Mouse (Mus musculus): ENCODE measurements around the gene Tbc1d8. TPM values are rescaled to one million over a fixed set of nuclear protein-coding genes. Genes with fewer than 3 reads are reported as not detected.

The Tbc1d8 gene
- polyA plus RNA-seq, 1 experiment from 2014 or later = 7.2 TPM

- 0 out of 2 replicates have a peak, but pooled peaks have one; percentile 9 for ATAC-seq (ENCODE audit: low read depth)
- no peak overlapping the region for H3K9ac ChIP-seq (ENCODE audit: low read depth, low read length)
- H3K4me3 ChIP-seq (ENCODE audit: low read depth, low read length) = no peak overlapping the region
- no peaks in the 10 kb centered on the region for H3K36me3 ChIP-seq (ENCODE audit: control insufficient read depth, insufficient read depth)
- H3K4me1 ChIP-seq (ENCODE audit: control insufficient read depth, low read depth, low read length) = no peaks in the 10 kb centered on the region
- no peak overlapping the region for H3K4me2 ChIP-seq (ENCODE audit: low read depth, low read length)
- no peak overlapping the region for H3K27ac ChIP-seq (ENCODE audit: low read length)
- 42% methylated on average over 5 of the region's 5 CpGs for WGBS (ENCODE audit: insufficient replicate concordance)
- no peaks in the 10 kb centered on the region for H3K9me3 ChIP-seq (replicated peaks; ENCODE audit: control insufficient read depth, low read length)
- H3K27me3 ChIP-seq (ENCODE audit: control insufficient read depth, insufficient read depth, low read depth, low read length) = no peaks in the 10 kb centered on the region
Measured at GRCm38 (mm10) chr1:39493165-39493564, 14.6 kb upstream of the Tbc1d8 start.

DNA sequence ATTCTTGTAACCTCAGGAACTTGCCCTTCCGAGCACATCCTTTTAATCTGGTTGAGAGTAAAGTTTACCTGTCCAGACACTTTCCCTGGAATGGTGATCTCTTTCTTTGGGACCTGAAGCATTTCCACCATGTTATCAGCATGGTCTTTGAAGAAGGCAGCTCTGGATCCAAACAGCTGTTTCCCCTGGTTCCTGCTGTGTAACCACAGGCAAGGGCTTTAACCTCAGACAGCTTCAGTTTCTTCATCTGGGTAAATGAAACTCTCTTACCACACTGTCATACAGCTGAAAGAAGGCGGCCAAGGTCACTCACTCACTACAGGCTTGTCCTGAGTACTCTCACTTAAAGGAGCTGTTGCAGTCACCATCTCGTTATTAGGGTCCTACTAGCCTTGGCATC is 8.8 kb upstream of the Tbc1d8 start:
- no peak overlapping the region for H3K4me2 ChIP-seq (ENCODE audit: low read depth, low read length)
- no peak for ATAC-seq (ENCODE audit: low read depth)
- H3K9me3 ChIP-seq (replicated peaks; ENCODE audit: control insufficient read depth, low read length) = no peaks in the 10 kb centered on the region
- no peak overlapping the region for H3K9ac ChIP-seq (ENCODE audit: low read depth, low read length)
- 0 out of 2 replicates have a peak overlapping the region, but pooled peaks have one; percentile 27 for H3K27ac ChIP-seq (ENCODE audit: low read length)
- no peaks in the 10 kb centered on the region for H3K27me3 ChIP-seq (ENCODE audit: control insufficient read depth, insufficient read depth, low read depth, low read length)
- no peak overlapping the region for H3K4me3 ChIP-seq (ENCODE audit: low read depth, low read length)
- no peaks in the 10 kb centered on the region for H3K36me3 ChIP-seq (ENCODE audit: control insufficient read depth, insufficient read depth)
- H3K4me1 ChIP-seq (ENCODE audit: control insufficient read depth, low read depth, low read length) = no peaks in the 10 kb centered on the region
- WGBS (ENCODE audit: insufficient replicate concordance) = 27% methylated on average over 3 of the region's 3 CpGs

DNA sequence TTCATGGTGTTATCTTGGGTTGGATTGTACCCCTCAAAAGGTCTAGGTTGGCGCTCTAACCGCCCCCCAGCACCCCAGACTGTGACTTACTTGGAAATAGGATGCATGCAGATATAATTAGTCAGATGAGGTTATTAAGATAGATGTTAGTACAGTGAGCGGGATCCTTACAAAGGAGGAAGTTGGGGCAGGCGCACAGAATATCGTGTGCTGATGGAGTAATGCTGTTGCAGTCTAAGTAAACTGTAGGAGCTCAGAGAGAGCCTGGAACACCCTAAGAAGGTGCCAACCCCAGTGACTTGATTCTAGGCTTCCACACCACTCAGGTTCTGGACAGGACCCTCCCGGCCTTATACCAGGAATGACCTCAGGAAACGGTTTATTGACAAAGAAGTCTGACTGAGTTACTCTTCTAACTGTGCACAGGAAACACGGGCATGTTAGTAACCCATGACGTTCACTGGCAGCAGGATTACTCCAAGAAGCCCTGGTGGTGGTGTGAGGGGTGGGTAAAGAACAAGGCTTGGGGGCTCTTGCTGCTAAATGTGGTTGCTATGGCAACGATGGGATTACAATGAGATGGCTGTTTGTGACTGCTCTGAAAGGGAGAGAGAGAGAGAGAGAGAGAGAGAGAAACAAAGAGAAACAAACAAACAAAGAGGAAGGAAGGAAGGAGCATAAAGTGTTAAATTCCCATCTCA is 3.7 kb upstream of the Tbc1d8 start:
- no peak for ATAC-seq (ENCODE audit: low read depth)
- H3K4me1 ChIP-seq (ENCODE audit: control insufficient read depth, low read depth, low read length) = peaks cover 16% of the 10 kb centered on the region
- no peaks in the 10 kb centered on the region for H3K36me3 ChIP-seq (ENCODE audit: control insufficient read depth, insufficient read depth)
- 25% methylated on average over 10 of the region's 10 CpGs for WGBS (ENCODE audit: insufficient replicate concordance)
- no peaks in the 10 kb centered on the region for H3K9me3 ChIP-seq (replicated peaks; ENCODE audit: control insufficient read depth, low read length)
- H3K4me3 ChIP-seq (ENCODE audit: low read depth, low read length) = no peak overlapping the region
- no peak overlapping the region for H3K4me2 ChIP-seq (ENCODE audit: low read depth, low read length)
- H3K9ac ChIP-seq (ENCODE audit: low read depth, low read length) = no peak overlapping the region
- peak overlapping the region; percentile 35; the same call in 1 of the 2 replicates for H3K27ac ChIP-seq (ENCODE audit: low read length)
- H3K27me3 ChIP-seq (ENCODE audit: control insufficient read depth, insufficient read depth, low read depth, low read length) = no peaks in the 10 kb centered on the region

- H3K9ac ChIP-seq (ENCODE audit: low read depth, low read length) = no peak overlapping the region
- no peaks in the 10 kb centered on the region for H3K9me3 ChIP-seq (replicated peaks; ENCODE audit: control insufficient read depth, low read length)
- H3K27me3 ChIP-seq (ENCODE audit: control insufficient read depth, insufficient read depth, low read depth, low read length) = no peaks in the 10 kb centered on the region
- 67% methylated on average over 5 of the region's 5 CpGs for WGBS (ENCODE audit: insufficient replicate concordance)
- no peaks in the 10 kb centered on the region; the same call in 1 of the 2 replicates for H3K36me3 ChIP-seq (ENCODE audit: control insufficient read depth, insufficient read depth)
- H3K4me2 ChIP-seq (ENCODE audit: low read depth, low read length) = peak overlapping the region; percentile 98; the same call in 1 of the 2 replicates
- peaks cover 28% of the 10 kb centered on the region for H3K4me1 ChIP-seq (ENCODE audit: control insufficient read depth, low read depth, low read length)
- no peak for ATAC-seq (ENCODE audit: low read depth)
- 0 out of 2 replicates have a peak overlapping the region, but pooled peaks have one; percentile 6 for H3K27ac ChIP-seq (ENCODE audit: low read length)
- H3K4me3 ChIP-seq (ENCODE audit: low read depth, low read length) = no peak overlapping the region
Measured at GRCm38 (mm10) chr1:39479254-39479653, 699 bp upstream of the Tbc1d8 start.

DNA sequence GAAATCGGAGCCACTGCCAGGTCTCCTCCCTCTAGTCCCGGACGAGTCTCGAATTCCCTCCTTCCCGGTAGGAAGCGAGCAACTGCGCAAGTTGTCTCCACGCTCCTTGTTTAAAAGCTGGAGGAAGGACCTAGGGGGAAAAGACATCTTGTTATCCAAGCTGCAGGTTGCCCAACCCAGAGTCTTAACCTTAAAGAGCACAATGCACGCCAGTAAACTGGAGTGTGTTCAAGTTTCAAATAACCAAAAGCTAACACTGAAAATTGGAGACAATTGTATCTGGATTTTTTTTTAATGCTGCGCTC is 293 bp upstream of the Tbc1d8 start:
- no peak for ATAC-seq (ENCODE audit: low read depth)
- H3K4me2 ChIP-seq (ENCODE audit: low read depth, low read length) = peak overlapping the region; percentile 98
- 7% methylated on average over 10 of the region's 10 CpGs for WGBS (ENCODE audit: insufficient replicate concordance)
- no peaks in the 10 kb centered on the region; the same call in 1 of the 2 replicates for H3K36me3 ChIP-seq (ENCODE audit: control insufficient read depth, insufficient read depth)
- peak overlapping the region; percentile 68; the same call in 1 of the 2 replicates for H3K27ac ChIP-seq (ENCODE audit: low read length)
- peak overlapping the region; percentile 82 for H3K4me3 ChIP-seq (ENCODE audit: low read depth, low read length)
- peak overlapping the region; percentile 53 for H3K9ac ChIP-seq (ENCODE audit: low read depth, low read length)
- peaks cover 28% of the 10 kb centered on the region for H3K4me1 ChIP-seq (ENCODE audit: control insufficient read depth, low read depth, low read length)
- no peaks in the 10 kb centered on the region for H3K27me3 ChIP-seq (ENCODE audit: control insufficient read depth, insufficient read depth, low read depth, low read length)
- no peaks in the 10 kb centered on the region for H3K9me3 ChIP-seq (replicated peaks; ENCODE audit: control insufficient read depth, low read length)

- Histone ChIP-seq H3K4me1 (ENCODE audit: control insufficient read depth, low read depth, low read length) (peaks cover 34% of the 10 kb centered on the region), H3K4me3 (ENCODE audit: low read depth, low read length) (peak overlapping the region; percentile 82), H3K9me3 (replicated peaks; ENCODE audit: control insufficient read depth, low read length) (no peaks in the 10 kb centered on the region), H3K9ac (ENCODE audit: low read depth, low read length) (0 out of 2 replicates have a peak overlapping the region, but pooled peaks have one; percentile 8), H3K27me3 (ENCODE audit: control insufficient read depth, insufficient read depth, low read depth, low read length) (no peaks in the 10 kb centered on the region), H3K27ac (ENCODE audit: low read length) (no peak overlapping the region), H3K4me2 (ENCODE audit: low read depth, low read length) (peak overlapping the region; percentile 98), H3K36me3 (ENCODE audit: control insufficient read depth, insufficient read depth) (no peaks in the 10 kb centered on the region; the same call in 1 of the 2 replicates)
- ATAC-seq (ENCODE audit: low read depth) = no peak
- WGBS (ENCODE audit: insufficient replicate concordance) = 58% methylated on average over 5 of the region's 5 CpGs
Measured at GRCm38 (mm10) chr1:39477064-39477463, 1.5 kb downstream of the Tbc1d8 start.

DNA sequence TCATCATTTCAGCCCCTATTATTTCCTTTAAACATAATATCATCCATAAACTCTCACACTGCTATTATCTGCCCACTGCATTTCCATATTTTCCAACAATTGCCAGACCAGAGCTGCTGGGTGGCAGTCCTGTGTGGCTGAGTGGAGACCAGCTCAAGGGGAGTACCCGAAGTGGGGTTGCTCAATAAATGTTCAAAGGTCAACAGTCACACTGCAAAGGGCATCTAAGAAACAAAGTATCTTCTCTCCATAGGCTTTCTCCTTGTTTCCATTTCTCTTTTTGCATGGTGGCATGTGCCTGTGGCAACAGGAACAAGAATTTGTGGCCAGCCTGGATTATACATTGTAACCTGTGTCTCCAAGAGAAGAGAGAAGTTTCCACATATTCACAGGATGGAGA is 2.2 kb downstream of the Tbc1d8 start:
- ATAC-seq (ENCODE audit: low read depth) = no peak
- 59% methylated on average over 1 of the region's 1 CpGs for WGBS (ENCODE audit: insufficient replicate concordance)
- H3K36me3 ChIP-seq (ENCODE audit: control insufficient read depth, insufficient read depth) = no peaks in the 10 kb centered on the region; the same call in 1 of the 2 replicates
- no peaks in the 10 kb centered on the region for H3K9me3 ChIP-seq (replicated peaks; ENCODE audit: control insufficient read depth, low read length)
- H3K9ac ChIP-seq (ENCODE audit: low read depth, low read length) = no peak overlapping the region
- H3K4me2 ChIP-seq (ENCODE audit: low read depth, low read length) = peak overlapping the region; percentile 98
- peaks cover 40% of the 10 kb centered on the region for H3K4me1 ChIP-seq (ENCODE audit: control insufficient read depth, low read depth, low read length)
- peak overlapping the region; percentile 82 for H3K4me3 ChIP-seq (ENCODE audit: low read depth, low read length)
- H3K27ac ChIP-seq (ENCODE audit: low read length) = no peak overlapping the region
- no peaks in the 10 kb centered on the region for H3K27me3 ChIP-seq (ENCODE audit: control insufficient read depth, insufficient read depth, low read depth, low read length)

- Histone ChIP-seq H3K4me1 (ENCODE audit: control insufficient read depth, low read depth, low read length) (peaks cover 45% of the 10 kb centered on the region), H3K27ac (ENCODE audit: low read length) (no peak overlapping the region), H3K27me3 (ENCODE audit: control insufficient read depth, insufficient read depth, low read depth, low read length) (no peaks in the 10 kb centered on the region), H3K9me3 (replicated peaks; ENCODE audit: control insufficient read depth, low read length) (0 out of 2 replicates have a peak, but pooled peaks cover 3% of the 10 kb centered on the region), H3K9ac (ENCODE audit: low read depth, low read length) (no peak overlapping the region), H3K36me3 (ENCODE audit: control insufficient read depth, insufficient read depth) (no peaks in the 10 kb centered on the region; the same call in 1 of the 2 replicates), H3K4me3 (ENCODE audit: low read depth, low read length) (no peak overlapping the region), H3K4me2 (ENCODE audit: low read depth, low read length) (no peak overlapping the region)
- WGBS (ENCODE audit: insufficient replicate concordance) = 75% methylated on average over 9 of the region's 9 CpGs
- ATAC-seq (ENCODE audit: low read depth) = no peak
Measured at GRCm38 (mm10) chr1:39474516-39474915, 4.0 kb downstream of the Tbc1d8 start.

GRCm38 (mm10) chr1:39471298-39471902 is 7.2 kb downstream of the Tbc1d8 start:
- Histone ChIP-seq H3K4me3 (ENCODE audit: low read depth, low read length) (no peak overlapping the region), H3K4me2 (ENCODE audit: low read depth, low read length) (0 out of 2 replicates have a peak overlapping the region, but pooled peaks have one; percentile 10), H3K27ac (ENCODE audit: low read length) (peak overlapping the region; percentile 64), H3K36me3 (ENCODE audit: control insufficient read depth, insufficient read depth) (no peaks in the 10 kb centered on the region; the same call in 1 of the 2 replicates), H3K4me1 (ENCODE audit: control insufficient read depth, low read depth, low read length) (peaks cover 26% of the 10 kb centered on the region), H3K27me3 (ENCODE audit: control insufficient read depth, insufficient read depth, low read depth, low read length) (no peaks in the 10 kb centered on the region), H3K9me3 (replicated peaks; ENCODE audit: control insufficient read depth, low read length) (0 out of 2 replicates have a peak, but pooled peaks cover 3% of the 10 kb centered on the region), H3K9ac (ENCODE audit: low read depth, low read length) (no peak overlapping the region)
- WGBS (ENCODE audit: insufficient replicate concordance) = 25% methylated on average over 9 of the region's 9 CpGs
- ATAC-seq (ENCODE audit: low read depth) = peak; percentile 86
